Mouse (Mus musculus) midbrain, embryonic 14.5 days (tissue): ENCODE measurements around the gene Cnr2. TPM values are rescaled to one million over a fixed set of nuclear protein-coding genes. Genes with fewer than 3 reads are reported as not detected.

Source experiments
- ATAC-seq: fragments of 200-750 bp; cut with Nextera tagmentation; 2 replicates; pipeline ENCODE4 v1.8.0; 2017; ENCODE audit warnings: moderate number of reproducible peaks, moderate library complexity; ENCODE audit not compliant: low FRiP score, low TSS enrichment
- DNase-seq: peaks from one replicate; pipeline ENCODE4 v3.0.0-alpha.2; 2015
- H3K27ac ChIP-seq: fragments of 300-500 bp; sonication (generic); replicated peaks from 2 replicates; pipeline ENCODE4 v1.5.1; 2014; ENCODE audit warnings: mild to moderate bottlenecking, low read depth, low read length, moderate library complexity
- H3K27me3 ChIP-seq: fragments of 300-500 bp; sonication (generic); 2 replicates; pipeline ENCODE4 v1.6.1; 2014; ENCODE audit warnings: low read length, control low read depth, mixed read lengths; ENCODE audit not compliant: control insufficient read depth, insufficient read depth
- H3K36me3 ChIP-seq: fragments of 300-500 bp; sonication (generic); 2 replicates; pipeline ENCODE4 v1.6.1; 2014; ENCODE audit warnings: low read length, control low read depth; ENCODE audit not compliant: control insufficient read depth, insufficient read depth
- H3K4me1 ChIP-seq: fragments of 300-500 bp; sonication (generic); 2 replicates; pipeline ENCODE4 v1.6.1; 2014; ENCODE audit warnings: mild to moderate bottlenecking, antibody characterized with exemption, low read length, control low read depth; ENCODE audit not compliant: control insufficient read depth, insufficient read depth
- H3K4me2 ChIP-seq: fragments of 300-500 bp; sonication (generic); 2 replicates; pipeline ENCODE4 v1.6.1; 2014; ENCODE audit warnings: mild to moderate bottlenecking, low read length, moderate library complexity
- H3K4me3 ChIP-seq: fragments of 300-500 bp; sonication (generic); replicated peaks from 2 replicates; pipeline ENCODE4 v1.5.1; 2014; ENCODE audit warnings: low read depth, low read length
- H3K9ac ChIP-seq: fragments of 300-500 bp; sonication (generic); replicated peaks from 2 replicates; pipeline ENCODE4 v1.6.1; 2014; ENCODE audit warnings: mild to moderate bottlenecking, low read length, moderate library complexity
- H3K9me3 ChIP-seq: fragments of 300-500 bp; sonication (generic); 2 replicates; pipeline ENCODE4 v1.6.1; 2016; ENCODE audit warnings: low read length, control low read depth, mixed read lengths; ENCODE audit not compliant: control insufficient read depth
- WGBS: fragments of 180-500 bp; shearing (Covaris S2); extraction: QIAGEN DNeasy Blood & Tissue Kit; methylation state at CpG from one replicate; pipeline ENCODE4 v1.1.7; 2014; 5-methylcytosine and 5-hydroxymethylcytosine counted together
- polyA plus RNA-seq: library from polyadenylated mRNA; unstranded; fragments of >200 nt; fragmentation: Nextera tagmentation; extraction: Ambion mirVana; gene quantifications from 2 replicates; pipeline ENCODE4 v1.2.1, GENCODE M21; 2014

The Cnr2 gene
- polyA plus RNA-seq = 0.17 TPM in 1 of 2 replicates, not detected in the other

GRCm38 (mm10) chr4:135895071-135895571 lies at the start of gene Cnr2:
Gene Cnr2, plus strand, starts transcription at chr4:135895394.
- no peak for DNase-seq
- no peak for ATAC-seq
- H3K27ac ChIP-seq = no peak within 1 kb of the TSS
- no peaks in the 10 kb centered on the region for H3K4me1 ChIP-seq
- no peak within 1 kb of the TSS for H3K4me3 ChIP-seq
- H3K36me3 ChIP-seq = no peaks in the 10 kb centered on the region
- no peaks in the 10 kb centered on the region for H3K9me3 ChIP-seq
- WGBS = 56% methylated on average over 8 of the region's 8 CpGs
- no peak within 1 kb of the TSS for H3K4me2 ChIP-seq
- no peak within 1 kb of the TSS for H3K9ac ChIP-seq
- H3K27me3 ChIP-seq = no peaks in the 10 kb centered on the region

- no peaks in the 10 kb centered on the region for H3K36me3 ChIP-seq
- H3K9me3 ChIP-seq = no peaks in the 10 kb centered on the region
- ATAC-seq (no peak), DNase-seq (no peak)
- H3K27me3 ChIP-seq = no peaks in the 10 kb centered on the region
- 70% methylated on average over 5 of the region's 5 CpGs for WGBS
- no peak overlapping the region for H3K27ac ChIP-seq
- peaks cover 6% of the 10 kb centered on the region for H3K4me1 ChIP-seq
- no peak overlapping the region for H3K4me2 ChIP-seq
- H3K4me3 ChIP-seq = no peak overlapping the region
- no peak overlapping the region for H3K9ac ChIP-seq
Observed at GRCm38 (mm10) chr4:135847581-135847980, 47.6 kb upstream of the Cnr2 start.

GRCm38 (mm10) chr4:135850411-135851095 lies 44.6 kb upstream of the Cnr2 start:
- Histone ChIP-seq H3K9me3 (no peaks in the 10 kb centered on the region), H3K4me2 (peak overlapping the region; percentile 13; the same call in 1 of the 2 replicates), H3K36me3 (no peaks in the 10 kb centered on the region), H3K9ac (no peak overlapping the region; the same call in 1 of the 2 replicates), H3K27me3 (no peaks in the 10 kb centered on the region), H3K27ac (peak overlapping the region; percentile 62), H3K4me1 (peaks cover 13% of the 10 kb centered on the region), H3K4me3 (no peak overlapping the region)
- WGBS = 24% methylated on average over 13 of the region's 13 CpGs
- peak; percentile 76 for DNase-seq
- ATAC-seq = peak; percentile 58; the same call in 1 of the 2 replicates

- Histone ChIP-seq H3K4me1 (peaks cover 13% of the 10 kb centered on the region), H3K27ac (no peak overlapping the region), H3K4me3 (no peak overlapping the region), H3K9me3 (no peaks in the 10 kb centered on the region), H3K9ac (no peak overlapping the region), H3K36me3 (no peaks in the 10 kb centered on the region), H3K4me2 (no peak overlapping the region), H3K27me3 (no peaks in the 10 kb centered on the region)
- ATAC-seq (no peak), DNase-seq (no peak)
- WGBS = 89% methylated on average over 9 of the region's 9 CpGs
Observed at GRCm38 (mm10) chr4:135851942-135852341, 43.3 kb upstream of the Cnr2 start.

GRCm38 (mm10) chr4:135853987-135854546 lies 41.1 kb upstream of the Cnr2 start:
- Histone ChIP-seq H3K9ac (no peak overlapping the region), H3K4me3 (no peak overlapping the region), H3K9me3 (no peaks in the 10 kb centered on the region), H3K36me3 (no peaks in the 10 kb centered on the region), H3K4me1 (peaks cover 30% of the 10 kb centered on the region), H3K4me2 (no peak overlapping the region), H3K27ac (no peak overlapping the region), H3K27me3 (no peaks in the 10 kb centered on the region)
- 88% methylated on average over 14 of the region's 14 CpGs for whole genome bisulfite sequencing
- DNase-seq = no peak
- ATAC-seq = no peak

- ATAC-seq (no peak), DNase-seq (no peak)
- Histone ChIP-seq H3K36me3 (no peaks in the 10 kb centered on the region), H3K9me3 (no peaks in the 10 kb centered on the region), H3K27ac (peak overlapping the region; percentile 99), H3K27me3 (no peaks in the 10 kb centered on the region), H3K9ac (0 out of 2 replicates have a peak overlapping the region, but pooled peaks have one; percentile 37), H3K4me2 (peak overlapping the region; percentile 87), H3K4me3 (no peak overlapping the region; the same call in 1 of the 2 replicates), H3K4me1 (peaks cover 35% of the 10 kb centered on the region)
- WGBS = 72% methylated on average over 11 of the region's 11 CpGs
Observed at GRCm38 (mm10) chr4:135854630-135855029, 40.6 kb upstream of the Cnr2 start.

- DNase-seq (peak; percentile 69), ATAC-seq (peak; percentile 2)
- no peaks in the 10 kb centered on the region for H3K27me3 ChIP-seq
- 9% methylated on average over 6 of the region's 6 CpGs for WGBS
- peak overlapping the region; percentile 92 for H3K4me3 ChIP-seq
- H3K9me3 ChIP-seq = no peaks in the 10 kb centered on the region
- peaks cover 37% of the 10 kb centered on the region for H3K4me1 ChIP-seq
- peak overlapping the region; percentile 99 for H3K27ac ChIP-seq
- H3K9ac ChIP-seq = peak overlapping the region; percentile 90
- H3K4me2 ChIP-seq = peak overlapping the region; percentile 87
- H3K36me3 ChIP-seq = no peaks in the 10 kb centered on the region
Observed at GRCm38 (mm10) chr4:135855080-135855479, 40.1 kb upstream of the Cnr2 start.

- Histone ChIP-seq H3K27me3 (no peaks in the 10 kb centered on the region), H3K4me3 (peak within 1 kb of the TSS; percentile 92), H3K9me3 (no peaks in the 10 kb centered on the region), H3K9ac (peak within 1 kb of the TSS; percentile 90), H3K27ac (peak within 1 kb of the TSS; percentile 99), H3K36me3 (no peaks in the 10 kb centered on the region), H3K4me2 (peak within 1 kb of the TSS; percentile 87), H3K4me1 (peaks cover 36% of the 10 kb centered on the region)
- peak; percentile 95 for ATAC-seq
- peak; percentile 99 for DNase-seq
- under 1% methylated on average over 66 of the region's 67 CpGs for WGBS
Observed at GRCm38 (mm10) chr4:135855536-135856222, 39.5 kb upstream of the Cnr2 start, which contains the start of gene Srsf10. Gene Srsf10, plus strand, starts transcription at chr4:135855747.
